Mouse (Mus musculus): ENCODE results near the gene Anp32b. TPM values are rescaled to one million over a fixed set of nuclear protein-coding genes. Genes with fewer than 3 reads are reported as not detected.
A peak's percentile ranks its signal among the peaks of the same experiment; 100 is the strongest.

Gene Anp32b
- polyA plus RNA-seq, 1 experiment from 2014 or later, result 354 TPM

DNA sequence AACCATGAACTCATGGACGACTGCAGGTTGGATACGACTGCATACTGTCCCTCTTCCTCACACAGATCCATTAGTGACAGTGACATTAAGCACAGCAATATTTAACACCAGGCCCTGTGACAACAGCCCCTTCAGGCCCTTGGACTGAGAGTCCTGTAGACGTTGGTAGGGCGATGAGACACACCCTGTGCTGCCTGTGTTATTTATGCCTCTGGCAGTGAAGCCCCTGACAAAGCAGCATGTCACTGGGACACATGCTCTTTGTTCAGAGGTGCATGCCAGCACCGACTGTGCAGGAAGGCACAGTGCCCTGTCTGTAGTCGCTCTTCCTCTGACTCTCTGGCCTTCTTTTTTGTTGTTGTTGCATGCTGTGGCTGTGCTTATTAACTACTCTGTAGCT, 1.8 kb upstream of the Anp32b start:
- H3K27ac ChIP-seq (replicated peaks; ENCODE audit: low read depth, low read length), result no peak overlapping the region

DNA sequence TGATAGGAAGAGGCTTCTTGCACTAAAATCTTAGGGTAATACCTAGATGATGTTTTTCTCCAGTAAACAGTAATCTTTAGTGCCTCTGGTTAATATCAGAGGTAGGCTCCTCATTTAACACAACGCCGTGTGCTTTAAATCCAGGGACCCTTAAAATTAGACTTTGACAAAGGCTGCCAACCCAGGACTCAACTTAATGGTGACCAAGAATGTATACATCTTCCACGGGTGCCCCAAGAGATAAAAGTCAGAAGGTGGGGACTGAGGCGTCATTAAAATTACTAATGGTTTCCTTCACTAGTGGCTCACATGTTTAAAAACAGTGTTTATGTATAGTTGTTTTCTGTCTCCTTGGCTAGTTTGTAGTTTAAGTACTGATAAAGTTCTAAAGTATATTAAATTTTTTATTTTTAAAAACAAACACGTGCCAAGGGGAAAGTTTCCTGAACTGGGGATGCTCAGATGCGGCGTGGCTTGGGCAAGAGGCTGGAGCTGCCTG, 633 bp upstream of the Anp32b start:
- DNase-seq (ENCODE audit: low spot score), result no peak
- Histone ChIP-seq H3K27me3 (ENCODE audit: control insufficient read depth, insufficient read depth, low read length) (no peaks in the 10 kb centered on the region), H3K36me3 (replicated peaks; ENCODE audit: control insufficient read depth, insufficient read depth, low read depth, low read length) (no peaks in the 10 kb centered on the region), H3K9me3 (replicated peaks; ENCODE audit: control insufficient read depth, low read length) (no peaks in the 10 kb centered on the region), H3K27ac (replicated peaks; ENCODE audit: low read depth, low read length) (peak overlapping the region; percentile 99), H3K4me1 (ENCODE audit: control insufficient read depth, insufficient read depth, low read length) (peaks cover 4% of the 10 kb centered on the region; the same call in 1 of the 2 replicates), H3K9ac (replicated peaks; ENCODE audit: low read length) (peak overlapping the region; percentile 99), H3K4me2 (ENCODE audit: low read depth, low read length) (peak overlapping the region; percentile 44), H3K4me3 (ENCODE audit: low read depth, low read length) (peak overlapping the region; percentile 97)
- WGBS, result 31% methylated on average over 7 of the region's 7 CpGs
- no peak for ATAC-seq (replicated peaks; ENCODE audit: insufficient number of reproducible peaks, low FRiP score, low TSS enrichment, low read depth)

More for the DNA sequence above, 1.8 kb upstream of the Anp32b start:
- Histone ChIP-seq H3K36me3 (replicated peaks; ENCODE audit: control insufficient read depth, insufficient read depth, low read depth, low read length) (no peaks in the 10 kb centered on the region), H3K9ac (replicated peaks; ENCODE audit: low read length) (no peak overlapping the region; the same call in 1 of the 2 replicates), H3K4me3 (ENCODE audit: low read depth, low read length) (no peak overlapping the region), H3K4me2 (ENCODE audit: low read depth, low read length) (no peak overlapping the region), H3K27me3 (ENCODE audit: control insufficient read depth, insufficient read depth, low read length) (no peaks in the 10 kb centered on the region), H3K9me3 (replicated peaks; ENCODE audit: control insufficient read depth, low read length) (no peaks in the 10 kb centered on the region), H3K4me1 (ENCODE audit: control insufficient read depth, insufficient read depth, low read length) (no peaks in the 10 kb centered on the region; the same call in 1 of the 2 replicates)
- 38% methylated on average over 6 of the region's 6 CpGs for WGBS
- ATAC-seq (replicated peaks; ENCODE audit: insufficient number of reproducible peaks, low FRiP score, low TSS enrichment, low read depth), result no peak
- no peak for DNase-seq (ENCODE audit: low spot score)

DNA sequence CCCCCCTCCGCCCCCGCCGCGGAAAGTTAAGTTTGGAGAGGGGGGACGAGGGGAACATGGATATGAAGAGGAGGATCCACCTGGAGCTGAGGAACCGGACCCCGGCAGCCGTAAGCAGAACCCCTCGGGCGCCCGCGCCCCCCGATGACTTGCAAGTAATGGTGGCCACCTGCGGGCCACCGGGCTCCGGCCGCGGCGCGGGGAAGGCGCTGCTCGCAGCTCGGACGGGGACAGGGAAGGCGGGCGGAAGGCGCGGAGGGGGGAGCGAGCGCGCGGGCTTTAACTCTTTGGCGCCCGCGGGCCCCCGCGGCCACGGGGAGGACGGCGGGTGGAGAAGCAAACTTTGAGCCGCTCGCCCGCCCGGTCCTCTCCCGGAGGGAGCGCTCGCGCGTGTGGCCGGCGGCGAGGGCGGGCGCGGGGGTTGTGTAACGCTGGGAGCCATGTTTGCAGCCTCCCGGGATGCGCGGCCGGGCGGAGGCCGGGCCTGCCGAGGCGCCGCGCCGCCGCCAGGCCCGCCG, 597 bp downstream of the Anp32b start:
- Histone ChIP-seq H3K36me3 (replicated peaks; ENCODE audit: control insufficient read depth, insufficient read depth, low read depth, low read length) (no peaks in the 10 kb centered on the region), H3K4me2 (ENCODE audit: low read depth, low read length) (peak overlapping the region; percentile 91), H3K27me3 (ENCODE audit: control insufficient read depth, insufficient read depth, low read length) (no peaks in the 10 kb centered on the region), H3K9me3 (replicated peaks; ENCODE audit: control insufficient read depth, low read length) (no peaks in the 10 kb centered on the region), H3K27ac (replicated peaks; ENCODE audit: low read depth, low read length) (peak overlapping the region; percentile 99), H3K4me1 (ENCODE audit: control insufficient read depth, insufficient read depth, low read length) (peaks cover 4% of the 10 kb centered on the region; the same call in 1 of the 2 replicates), H3K4me3 (ENCODE audit: low read depth, low read length) (peak overlapping the region; percentile 97), H3K9ac (replicated peaks; ENCODE audit: low read length) (peak overlapping the region; percentile 99)
- ATAC-seq (replicated peaks; ENCODE audit: insufficient number of reproducible peaks, low FRiP score, low TSS enrichment, low read depth) (peak; percentile 4; the same call in 1 of the 2 replicates), DNase-seq (ENCODE audit: low spot score) (peak; percentile 54)
- 0% methylated on average over 42 of the region's 70 CpGs for WGBS

DNA sequence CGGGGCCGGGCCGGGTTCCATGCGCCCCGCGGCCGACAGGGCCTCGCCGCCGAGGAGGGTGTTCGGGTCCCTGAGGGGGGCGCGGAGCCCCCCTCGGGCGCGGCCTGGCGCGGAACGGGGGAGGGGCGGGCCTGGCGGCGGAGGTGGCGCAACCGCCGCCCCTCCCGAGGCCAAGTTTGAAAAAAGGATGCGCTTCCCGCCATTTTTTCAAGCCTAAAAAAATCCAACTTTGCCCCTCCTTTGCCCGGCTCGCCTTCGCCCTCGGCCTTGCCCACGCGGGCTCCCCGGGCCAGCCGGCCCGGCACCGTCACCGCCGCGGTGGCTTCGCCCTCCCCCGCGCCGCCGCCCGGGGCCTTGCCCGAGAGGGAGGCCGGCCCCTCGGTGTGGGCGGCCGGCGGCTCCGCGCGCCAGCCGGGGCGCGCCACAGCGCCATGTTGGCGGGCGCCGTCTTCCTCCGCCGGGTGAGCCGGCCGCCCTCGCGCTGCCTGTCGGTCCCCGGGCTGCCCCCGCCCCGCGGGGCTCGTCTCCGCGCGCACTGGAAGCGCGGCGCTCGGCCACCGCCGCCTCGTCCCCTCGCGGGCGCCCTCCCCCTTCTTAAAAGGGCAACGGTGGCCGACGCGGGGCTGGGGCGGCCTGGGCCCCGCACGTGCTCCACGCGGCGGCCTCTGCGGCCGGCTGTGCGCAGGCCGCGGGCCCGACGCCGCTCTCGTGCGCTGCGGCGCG, 1.2 kb downstream of the Anp32b start:
- Histone ChIP-seq H3K4me2 (ENCODE audit: low read depth, low read length) (peak overlapping the region; percentile 91), H3K27ac (replicated peaks; ENCODE audit: low read depth, low read length) (peak overlapping the region; percentile 99), H3K27me3 (ENCODE audit: control insufficient read depth, insufficient read depth, low read length) (no peaks in the 10 kb centered on the region), H3K4me3 (ENCODE audit: low read depth, low read length) (peak overlapping the region; percentile 97), H3K9me3 (replicated peaks; ENCODE audit: control insufficient read depth, low read length) (no peaks in the 10 kb centered on the region), H3K36me3 (replicated peaks; ENCODE audit: control insufficient read depth, insufficient read depth, low read depth, low read length) (no peaks in the 10 kb centered on the region), H3K4me1 (ENCODE audit: control insufficient read depth, insufficient read depth, low read length) (peaks cover 4% of the 10 kb centered on the region; the same call in 1 of the 2 replicates), H3K9ac (replicated peaks; ENCODE audit: low read length) (peak overlapping the region; percentile 99)
- peak; percentile 14; the same call in 1 of the 2 replicates for ATAC-seq (replicated peaks; ENCODE audit: insufficient number of reproducible peaks, low FRiP score, low TSS enrichment, low read depth)
- WGBS, result under 1% methylated on average over 72 of the region's 111 CpGs
- DNase-seq (ENCODE audit: low spot score), result peak; percentile 74

DNA sequence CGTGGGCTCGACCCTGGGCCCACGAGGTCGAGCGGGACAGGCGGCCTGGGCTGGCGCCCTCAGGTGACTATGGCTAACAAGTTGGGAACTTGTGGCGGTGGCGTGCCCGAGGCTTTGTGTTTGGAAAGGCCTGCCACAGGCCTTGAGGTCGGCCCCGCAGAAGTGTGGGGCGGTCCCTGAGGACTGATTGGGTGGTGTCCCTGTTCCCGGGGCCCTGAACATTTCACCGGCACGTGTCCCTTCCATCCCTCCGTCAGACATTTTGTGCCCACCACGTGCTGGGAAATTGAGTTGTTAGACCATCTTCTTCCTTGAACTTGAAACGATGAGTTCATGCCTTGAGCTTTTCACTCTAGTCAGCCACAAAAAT, 1.8 kb downstream of the Anp32b start:
- ATAC-seq (replicated peaks; ENCODE audit: insufficient number of reproducible peaks, low FRiP score, low TSS enrichment, low read depth), result peak; percentile 14; the same call in 1 of the 2 replicates
- peak overlapping the region; percentile 99 for H3K9ac ChIP-seq (replicated peaks; ENCODE audit: low read length)
- DNase-seq (ENCODE audit: low spot score), result peak; percentile 74
- no peaks in the 10 kb centered on the region for H3K9me3 ChIP-seq (replicated peaks; ENCODE audit: control insufficient read depth, low read length)
- H3K27me3 ChIP-seq (ENCODE audit: control insufficient read depth, insufficient read depth, low read length), result no peaks in the 10 kb centered on the region
- H3K4me3 ChIP-seq (ENCODE audit: low read depth, low read length), result peak overlapping the region; percentile 97
- peaks cover 4% of the 10 kb centered on the region; the same call in 1 of the 2 replicates for H3K4me1 ChIP-seq (ENCODE audit: control insufficient read depth, insufficient read depth, low read length)
- H3K27ac ChIP-seq (replicated peaks; ENCODE audit: low read depth, low read length), result peak overlapping the region; percentile 99
- peak overlapping the region; percentile 91 for H3K4me2 ChIP-seq (ENCODE audit: low read depth, low read length)
- WGBS, result 0% methylated on average over 19 of the region's 19 CpGs
- no peaks in the 10 kb centered on the region for H3K36me3 ChIP-seq (replicated peaks; ENCODE audit: control insufficient read depth, insufficient read depth, low read depth, low read length)

DNA sequence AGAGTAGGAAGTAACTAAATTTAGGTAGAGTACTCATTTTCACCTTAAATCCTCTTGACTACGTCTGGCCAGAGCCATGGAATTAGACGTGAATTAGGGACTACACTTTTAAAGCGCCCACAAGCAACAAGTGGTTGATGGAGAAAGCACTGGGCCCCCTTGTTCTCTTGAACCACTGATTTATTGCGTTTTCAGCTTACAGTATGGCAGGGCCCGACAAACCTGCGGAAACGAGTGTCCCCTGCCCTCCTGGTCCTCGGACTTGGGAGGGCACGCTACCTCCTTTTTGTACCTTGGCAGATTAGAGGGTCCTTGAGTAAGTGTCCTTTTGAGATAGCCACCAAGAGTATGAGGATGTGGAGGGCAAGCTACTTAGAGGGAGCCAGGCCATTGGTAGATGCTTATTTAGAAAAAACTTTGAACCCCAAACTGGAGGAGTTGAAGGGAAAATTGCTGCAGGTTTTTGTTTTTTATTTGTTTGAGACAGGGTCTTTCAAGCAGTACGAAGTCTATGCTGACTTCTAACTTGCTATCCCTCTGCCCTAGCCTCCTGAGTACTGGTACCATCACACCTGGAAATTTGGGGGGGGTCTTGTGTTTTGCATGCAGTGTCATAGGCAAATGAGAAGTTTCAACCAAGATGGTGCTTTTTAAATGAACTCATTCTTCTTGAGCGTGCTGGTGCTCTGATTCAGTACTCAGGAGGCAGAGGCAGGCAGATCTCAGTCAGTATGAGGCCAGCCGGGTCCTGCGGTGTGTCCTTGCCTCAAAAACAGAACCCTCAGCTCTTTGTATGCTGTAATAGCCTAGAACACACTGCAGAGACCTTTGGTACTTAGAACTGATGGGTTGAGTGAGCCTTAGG, 2.4 kb downstream of the Anp32b start:
- H3K4me1 ChIP-seq (ENCODE audit: control insufficient read depth, insufficient read depth, low read length), result peaks cover 4% of the 10 kb centered on the region; the same call in 1 of the 2 replicates
- no peak for DNase-seq (ENCODE audit: low spot score)

DNA sequence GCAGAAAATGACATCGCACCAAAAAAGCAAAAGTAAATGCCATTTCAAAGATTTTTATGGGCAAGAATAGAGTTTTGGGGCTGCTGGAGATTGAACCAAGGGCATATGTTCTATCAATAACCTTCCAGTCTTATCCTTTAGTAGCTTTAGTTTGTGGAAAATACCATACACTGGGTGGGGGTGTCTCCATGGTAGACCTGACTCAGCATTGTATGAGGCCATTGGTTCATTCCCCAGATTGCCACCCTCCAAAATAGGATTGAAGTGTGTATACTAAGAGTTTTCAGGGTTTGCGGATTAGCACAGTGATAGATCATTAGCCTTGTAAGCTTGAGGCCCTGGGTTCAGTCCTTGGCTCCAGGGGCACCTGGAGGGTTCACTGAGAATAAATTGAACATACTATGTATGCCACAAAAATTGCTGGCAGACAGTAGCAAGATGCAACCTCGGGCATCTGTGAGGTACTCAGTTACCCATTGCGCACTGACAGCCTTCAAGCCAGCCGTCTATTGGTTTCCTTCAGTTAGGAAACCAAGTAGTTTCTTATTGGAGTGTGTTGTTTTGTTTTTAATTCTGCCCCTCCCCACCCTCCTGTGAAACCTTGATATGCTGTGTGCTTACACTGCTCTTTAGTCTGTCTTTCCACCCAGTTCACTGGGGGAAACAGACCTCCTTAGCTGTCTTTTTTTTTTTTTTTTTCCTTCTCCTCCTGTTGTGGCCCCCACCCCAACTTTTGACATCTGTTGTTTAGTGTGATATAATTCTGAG, 3.6 kb downstream of the Anp32b start:
- Histone ChIP-seq H3K27me3 (ENCODE audit: control insufficient read depth, insufficient read depth, low read length) (no peaks in the 10 kb centered on the region), H3K4me3 (ENCODE audit: low read depth, low read length) (no peak overlapping the region), H3K27ac (replicated peaks; ENCODE audit: low read depth, low read length) (no peak overlapping the region), H3K4me2 (ENCODE audit: low read depth, low read length) (no peak overlapping the region), H3K4me1 (ENCODE audit: control insufficient read depth, insufficient read depth, low read length) (peaks cover 4% of the 10 kb centered on the region; the same call in 1 of the 2 replicates), H3K9ac (replicated peaks; ENCODE audit: low read length) (no peak overlapping the region), H3K36me3 (replicated peaks; ENCODE audit: control insufficient read depth, insufficient read depth, low read depth, low read length) (no peaks in the 10 kb centered on the region), H3K9me3 (replicated peaks; ENCODE audit: control insufficient read depth, low read length) (no peaks in the 10 kb centered on the region)
- DNase-seq (ENCODE audit: low spot score) (no peak), ATAC-seq (replicated peaks; ENCODE audit: insufficient number of reproducible peaks, low FRiP score, low TSS enrichment, low read depth) (no peak)
- 70% methylated on average over 5 of the region's 5 CpGs for WGBS

More for the DNA sequence above, 2.4 kb downstream of the Anp32b start:
- no peak for ATAC-seq (replicated peaks; ENCODE audit: insufficient number of reproducible peaks, low FRiP score, low TSS enrichment, low read depth)
- 37% methylated on average over 13 of the region's 13 CpGs for WGBS
- Histone ChIP-seq H3K9ac (replicated peaks; ENCODE audit: low read length) (peak overlapping the region; percentile 99), H3K27ac (replicated peaks; ENCODE audit: low read depth, low read length) (peak overlapping the region; percentile 99; the same call in 1 of the 2 replicates), H3K4me3 (ENCODE audit: low read depth, low read length) (peak overlapping the region; percentile 97), H3K9me3 (replicated peaks; ENCODE audit: control insufficient read depth, low read length) (no peaks in the 10 kb centered on the region), H3K36me3 (replicated peaks; ENCODE audit: control insufficient read depth, insufficient read depth, low read depth, low read length) (no peaks in the 10 kb centered on the region), H3K4me2 (ENCODE audit: low read depth, low read length) (peak overlapping the region; percentile 91), H3K27me3 (ENCODE audit: control insufficient read depth, insufficient read depth, low read length) (no peaks in the 10 kb centered on the region)

Measured in embryonic facial prominence, embryonic 11.5 days (tissue).